Mouse (Mus musculus) v-Abl transformed pro-B cells (cell line): ENCODE results near the gene Erich2.
"Not testable (repeated sequence)": the region's sequence is repeated elsewhere in the genome, so short reads cannot be mapped to it uniquely, and the experiment has no call there.

ENCODE experiments used
- in situ Hi-C, 2 experiments: fragments of 400-800 bp; cut with MboI; formaldehyde crosslinking; loops; one replicate each; pipeline ENCODE4 v1.15.1; 2025; ENCODE audit not compliant: unreplicated experiment in 2 of 2

Erich2 gene

GRCm38 (mm10) chr2:70508496-70508895 lies at the start of gene Erich2:
Gene Erich2, plus strand, starts transcription at chr2:70508819.
- in situ Hi-C loops, result no loop called here

DNA sequence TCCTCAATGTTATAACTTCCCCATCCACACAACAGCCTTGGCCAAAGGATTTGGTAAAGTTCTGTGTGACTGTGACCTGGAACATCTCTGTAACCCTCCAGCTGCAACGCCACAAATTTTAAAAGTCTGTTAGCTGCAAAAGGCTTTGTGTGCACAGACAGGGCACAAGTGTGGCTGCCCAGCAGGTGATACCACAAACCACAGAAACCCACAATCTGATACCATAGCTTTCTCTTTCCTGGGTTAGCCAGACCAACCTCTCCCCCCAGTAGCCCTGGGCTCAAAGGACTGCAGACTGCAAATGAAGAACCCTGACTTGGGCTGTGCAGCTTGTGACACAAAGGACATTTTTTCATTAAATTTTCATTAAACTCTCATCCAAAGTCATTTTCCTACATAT lies 45.0 kb upstream of the Erich2 start:
- in situ Hi-C loops, result no loop called here

DNA sequence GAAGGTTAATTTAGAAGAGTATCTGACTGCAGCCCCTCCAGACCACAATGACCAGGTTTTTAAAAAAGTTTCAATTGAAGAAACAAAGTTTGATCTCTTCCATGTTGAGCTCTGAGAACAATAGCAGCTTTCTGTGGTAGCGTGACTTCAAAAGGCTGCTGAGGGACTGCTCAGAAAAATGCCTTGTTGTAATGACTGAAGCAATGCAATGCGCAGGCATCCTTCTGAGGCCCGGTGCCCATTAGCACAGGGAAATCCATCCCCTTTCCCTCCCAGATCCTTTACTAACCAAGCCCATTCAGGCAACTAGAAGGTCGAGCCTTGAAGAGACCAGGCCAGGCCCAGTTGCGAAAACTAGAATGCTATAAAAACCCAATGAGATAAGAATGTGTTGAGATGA lies 37.5 kb upstream of the Erich2 start:
- in situ Hi-C loops, result no loop called here

DNA sequence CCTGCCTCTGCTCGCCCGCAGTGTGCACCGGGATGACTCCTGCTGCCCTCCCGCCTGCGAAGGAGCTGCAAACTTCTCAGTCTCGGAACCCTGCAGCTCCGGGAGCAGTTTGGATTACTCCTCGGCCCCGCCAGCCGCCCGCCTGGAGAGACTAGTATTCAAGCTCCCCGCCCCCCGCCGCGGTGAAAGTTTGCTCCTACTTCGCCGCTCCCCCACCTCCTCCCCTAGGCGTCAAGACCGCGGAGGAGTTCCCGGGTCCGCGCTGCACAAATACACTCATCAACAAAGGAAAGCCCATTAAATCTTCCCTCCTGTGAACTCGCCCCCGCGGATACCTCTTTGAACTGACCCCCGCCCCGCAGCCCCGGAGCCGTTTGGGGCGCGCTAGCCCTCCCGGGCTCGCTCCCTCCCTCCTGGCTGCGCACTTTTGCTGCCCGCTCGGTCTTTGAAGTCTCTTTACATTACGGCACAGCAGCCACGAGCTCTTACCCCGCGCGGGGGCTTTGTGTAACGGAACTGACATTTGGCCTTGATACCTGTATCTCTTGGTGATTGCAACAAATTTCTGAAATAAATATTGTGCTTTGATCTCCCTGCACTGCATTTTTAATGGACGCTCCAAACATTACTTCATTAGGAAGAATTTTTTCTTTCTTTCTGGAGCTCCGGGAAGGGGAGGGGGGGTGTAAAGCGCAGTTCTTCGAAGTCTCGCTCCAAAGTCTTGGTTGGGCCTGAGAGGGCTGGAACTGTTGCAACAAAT lies 36.6 kb upstream of the Erich2 start:
- in situ Hi-C loops, result no loop called here

DNA sequence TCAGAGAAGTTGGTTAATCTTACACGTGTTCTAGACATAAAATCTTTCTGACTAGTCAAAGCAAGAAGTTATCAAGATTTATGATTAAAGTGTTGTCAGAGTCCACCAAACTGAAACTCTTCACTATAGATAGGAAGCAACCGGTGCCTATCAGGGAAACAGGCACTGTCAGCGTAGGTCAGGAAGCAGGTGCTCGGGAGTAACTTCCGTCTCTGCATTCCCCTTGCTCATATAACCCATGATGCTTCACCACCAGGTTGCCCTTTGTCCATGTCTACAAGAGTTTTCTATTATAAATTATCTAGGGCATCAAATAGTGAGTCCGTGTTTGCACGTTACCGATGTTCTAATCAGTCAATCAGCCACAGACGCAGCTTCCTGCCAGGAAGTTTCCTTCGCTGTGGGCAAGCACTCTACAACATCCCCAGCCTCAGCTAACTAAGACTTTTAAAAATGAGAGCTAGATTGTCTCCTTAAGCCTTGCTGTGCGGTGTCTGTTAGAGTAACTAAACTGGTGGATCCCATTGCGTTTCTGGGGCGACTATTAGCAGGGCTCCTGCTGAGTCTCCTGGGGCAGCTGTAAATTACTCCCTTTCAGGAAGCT lies 10.8 kb upstream of the Erich2 start:
- in situ Hi-C loops, result no loop called here

GRCm38 (mm10) chr2:70503436-70503835 lies 5.2 kb upstream of the Erich2 start:
- in situ Hi-C loops, result no loop called here

DNA sequence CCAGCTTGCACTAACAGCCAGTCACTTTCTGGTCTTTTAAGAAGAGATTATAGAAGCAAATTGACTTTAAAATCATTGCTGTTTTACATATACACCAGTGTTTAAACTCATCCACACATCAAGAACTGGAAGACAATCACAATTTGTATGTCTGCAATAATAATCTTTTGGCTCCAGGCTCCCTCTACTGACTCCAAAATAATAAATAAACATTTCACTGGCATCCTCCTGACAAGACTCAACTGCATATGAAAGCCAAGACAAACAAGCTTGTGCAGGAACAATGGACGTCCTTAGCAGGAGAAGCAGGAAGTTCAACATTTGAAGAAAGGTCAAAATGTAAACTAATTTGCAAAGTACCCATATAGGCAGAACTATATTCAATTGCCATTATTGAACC lies 3.4 kb upstream of the Erich2 start:
- in situ Hi-C loops, result no loop called here

DNA sequence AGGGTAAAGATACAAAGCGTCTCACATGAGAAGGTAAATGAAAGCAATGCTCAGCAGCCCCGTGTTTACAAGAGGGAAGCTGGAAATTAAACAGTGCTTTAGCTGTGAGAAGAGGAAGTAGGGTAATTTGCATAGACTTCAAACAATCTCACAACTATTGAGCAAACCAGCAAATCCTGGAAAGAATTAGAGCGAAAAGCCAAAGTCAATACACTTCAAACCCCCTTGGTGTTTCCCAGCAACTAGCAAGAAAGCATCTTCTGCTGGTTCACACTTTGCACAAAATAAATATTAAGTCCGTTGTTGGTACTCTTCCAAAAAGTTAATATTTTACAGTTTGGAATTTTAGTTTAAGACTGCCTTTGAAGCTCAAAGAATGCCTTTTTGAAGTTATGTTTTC lies 2.7 kb upstream of the Erich2 start:
- in situ Hi-C loops, result no loop called here

DNA sequence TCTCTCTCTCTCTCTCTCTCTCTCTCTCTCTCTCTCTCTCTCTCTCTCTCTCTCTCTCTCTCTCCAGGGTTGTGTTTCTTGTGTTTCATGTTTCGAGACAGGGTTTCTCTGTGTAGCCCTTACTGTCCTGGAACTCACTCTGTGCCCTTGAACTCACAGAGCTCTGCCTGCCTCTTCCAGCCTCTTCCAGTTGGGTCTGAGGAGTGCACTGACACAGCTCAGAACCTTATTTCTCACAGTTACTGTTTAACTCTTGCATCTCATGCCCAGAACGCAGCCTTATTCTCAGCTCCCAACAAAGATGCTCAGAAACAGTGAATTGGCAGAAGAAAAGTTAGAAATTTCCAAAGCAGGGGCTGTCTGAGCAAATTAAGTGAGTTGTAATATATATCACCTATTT lies 2.2 kb upstream of the Erich2 start:
- in situ Hi-C loops, result no loop called here

GRCm38 (mm10) chr2:70509021-70509632 lies 508 bp downstream of the Erich2 start:
- in situ Hi-C loops, result no loop called here

DNA sequence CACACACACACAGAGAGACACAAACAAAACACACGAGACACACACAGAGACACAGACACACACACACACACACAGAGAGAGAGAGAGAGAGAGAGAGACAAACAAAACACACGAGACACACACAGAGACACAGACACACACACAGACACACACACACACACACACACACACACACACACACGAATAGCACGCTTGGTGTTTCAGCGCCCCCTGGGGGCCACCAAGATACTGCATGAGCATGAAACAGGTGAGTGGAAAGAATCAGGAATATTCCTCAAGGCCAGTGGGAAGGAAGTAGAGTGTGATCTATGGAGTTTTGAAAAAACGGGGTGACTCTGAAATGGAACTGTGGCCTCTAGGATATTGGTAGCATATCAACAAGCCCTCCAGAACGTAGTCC lies 29.7 kb downstream of the Erich2 start:
- in situ Hi-C loops, result not testable (repeated sequence)

- in situ Hi-C loops, result loop anchor here (5.0 to 25.0 kb wide), 5 partner anchors 323 to 916 kb away; partner anchors contain the start of gene Myo3b (in 1 of the 2)
Observed at GRCm38 (mm10) chr2:70550671-70551070, 42.1 kb downstream of the Erich2 start.

- in situ Hi-C loops, result loop anchor here (5.0 to 25.0 kb wide), 5 partner anchors 324 to 917 kb away; partner anchors contain the start of gene Myo3b (in 1 of the 2)
Observed at GRCm38 (mm10) chr2:70551446-70551845, 42.8 kb downstream of the Erich2 start.

GRCm38 (mm10) chr2:70552067-70552598 lies 43.5 kb downstream of the Erich2 start:
- in situ Hi-C loops, result loop anchor here (5.0 to 25.0 kb wide), 5 partner anchors 325 to 917 kb away; partner anchors contain the start of gene Myo3b (in 1 of the 2)

GRCm38 (mm10) chr2:70552772-70553171 lies 44.2 kb downstream of the Erich2 start, which contains the start of gene Gad1:
Gene Gad1, plus strand, starts transcription at chr2:70553072.
- in situ Hi-C loops, result loop anchor here (5.0 to 25.0 kb wide), 5 partner anchors 325 to 918 kb away; partner anchors contain the start of gene Myo3b (in 1 of the 2)

DNA sequence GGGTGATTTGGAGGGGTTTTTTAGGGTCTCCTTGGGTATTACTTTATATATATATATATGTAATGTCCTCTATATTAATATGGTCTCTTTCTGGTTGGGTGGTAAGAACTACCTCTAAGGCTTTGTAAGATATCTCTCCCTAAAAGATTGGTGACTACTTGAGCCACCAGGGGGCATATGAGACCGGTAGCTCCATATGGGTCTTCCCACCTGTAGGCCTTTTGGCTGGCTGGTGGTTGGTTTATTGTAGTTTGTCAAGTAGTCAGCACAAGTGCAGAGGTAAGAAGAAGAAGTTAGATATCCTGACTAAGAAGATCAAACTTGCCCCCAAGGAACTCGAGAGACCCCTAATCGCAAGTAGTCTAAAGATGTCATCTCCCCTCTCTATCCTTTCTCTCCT lies 45.2 kb downstream of the Erich2 start:
- in situ Hi-C loops, result loop anchor here (5.0 to 25.0 kb wide), 5 partner anchors 327 to 919 kb away; partner anchors contain the start of gene Myo3b (in 1 of the 2)

DNA sequence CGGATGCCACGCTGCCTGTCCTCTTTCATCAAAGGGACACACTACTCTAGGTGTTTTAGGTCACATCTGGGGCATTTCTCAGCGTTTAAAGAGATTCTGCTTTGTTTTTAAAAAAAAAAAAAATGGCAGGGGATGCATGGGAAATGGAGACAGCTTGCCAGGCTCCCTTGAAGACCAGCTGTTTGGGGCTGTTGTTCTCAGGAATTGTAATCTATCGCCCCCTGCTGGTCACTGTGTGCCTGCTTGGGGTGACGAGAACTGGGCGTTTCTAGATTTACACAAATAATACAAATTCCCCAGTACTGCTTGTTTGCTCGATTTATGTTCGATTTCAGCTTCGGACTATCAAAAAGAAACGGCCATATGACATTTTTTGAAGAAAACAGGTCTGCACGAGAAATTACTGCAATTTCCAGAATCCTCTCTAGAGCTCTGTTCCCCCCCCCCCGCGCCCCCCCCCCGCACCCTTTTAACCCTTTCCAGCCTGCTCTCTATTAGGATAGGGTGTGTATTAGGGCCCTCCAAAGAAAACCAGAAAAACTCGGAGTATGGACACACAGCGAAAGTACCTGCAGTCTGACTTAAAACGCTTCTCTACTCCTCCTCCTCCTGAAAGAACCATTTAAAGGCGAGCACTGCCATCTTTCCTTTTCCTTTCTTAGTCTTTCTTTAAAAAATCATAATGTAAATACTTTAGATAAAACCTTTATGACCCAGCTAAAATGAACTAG lies 49.7 kb downstream of the Erich2 start:
- in situ Hi-C loops, result loop anchor here (10.0 to 25.0 kb wide), 4 partner anchors 433 to 923 kb away; partner anchors contain the start of gene Myo3b (in 1 of the 2)

GRCm38 (mm10) chr2:70558843-70559451 lies 50.3 kb downstream of the Erich2 start:
- in situ Hi-C loops, result loop anchor here (10.0 to 25.0 kb wide), 4 partner anchors 434 to 924 kb away; partner anchors contain the start of gene Myo3b (in 1 of the 2)

GRCm38 (mm10) chr2:70559520-70559919 lies 50.9 kb downstream of the Erich2 start:
- in situ Hi-C loops, result loop anchor here (10.0 to 25.0 kb wide), 4 partner anchors 435 to 925 kb away; partner anchors contain the start of gene Myo3b (in 1 of the 2)
